Mouse (Mus musculus): Measurements from ENCODE around the gene Fam129a.

DNA sequence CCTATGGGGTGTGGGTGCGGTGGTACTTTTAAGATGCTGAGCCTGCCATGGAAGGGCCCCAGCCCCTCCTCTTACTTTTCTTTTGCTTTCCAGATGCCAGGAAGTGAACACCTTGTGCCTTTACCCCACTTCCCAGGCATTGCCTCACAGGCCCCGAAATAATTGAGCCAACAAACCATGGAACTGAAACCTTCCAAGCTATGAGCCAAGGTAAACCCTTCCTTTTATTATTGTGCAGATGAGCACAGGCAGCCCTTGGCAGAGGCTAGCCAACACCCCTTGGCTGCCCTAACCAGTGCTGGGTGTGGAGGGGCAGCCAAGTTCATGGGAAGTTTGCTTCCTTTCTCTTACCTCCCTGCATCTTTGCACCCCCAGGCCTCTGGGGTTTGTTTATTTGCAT lies 166.2 kb downstream of the Fam129a start:
- TF ChIP-seq MYOG (IDR thresholded peaks at IDR 0.05; ENCODE audit: control insufficient read depth, extremely low read depth, insufficient read length) (no peak), CTCF (IDR thresholded peaks at IDR 0.05; ENCODE audit: control insufficient read depth, insufficient read depth, insufficient read length) (no peak), USF1 (IDR thresholded peaks at IDR 0.05; ENCODE audit: low read depth) (no peak)

Measured in C2C12 (cell line).